Mouse (Mus musculus): ENCODE data around the gene Cbx1. TPM values are rescaled to one million over a fixed set of nuclear protein-coding genes. Genes with fewer than 3 reads are reported as not detected.
A peak's percentile ranks its signal among the peaks of the same experiment; 100 is the strongest.
"Not testable (repeated sequence)": the region's sequence is repeated elsewhere in the genome, so short reads cannot be mapped to it uniquely, and the experiment has no call there.

Cbx1 gene
- total RNA-seq, 1 experiment from 2014 or later = 54.0 TPM

GRCm38 (mm10) chr11:96829403-96829812 is 40.5 kb downstream of the Cbx1 start:
- ATAC-seq (replicated peaks; ENCODE audit: insufficient number of reproducible peaks, low FRiP score, low TSS enrichment, poor library complexity, severe bottlenecking) = peak; percentile 42

DNA sequence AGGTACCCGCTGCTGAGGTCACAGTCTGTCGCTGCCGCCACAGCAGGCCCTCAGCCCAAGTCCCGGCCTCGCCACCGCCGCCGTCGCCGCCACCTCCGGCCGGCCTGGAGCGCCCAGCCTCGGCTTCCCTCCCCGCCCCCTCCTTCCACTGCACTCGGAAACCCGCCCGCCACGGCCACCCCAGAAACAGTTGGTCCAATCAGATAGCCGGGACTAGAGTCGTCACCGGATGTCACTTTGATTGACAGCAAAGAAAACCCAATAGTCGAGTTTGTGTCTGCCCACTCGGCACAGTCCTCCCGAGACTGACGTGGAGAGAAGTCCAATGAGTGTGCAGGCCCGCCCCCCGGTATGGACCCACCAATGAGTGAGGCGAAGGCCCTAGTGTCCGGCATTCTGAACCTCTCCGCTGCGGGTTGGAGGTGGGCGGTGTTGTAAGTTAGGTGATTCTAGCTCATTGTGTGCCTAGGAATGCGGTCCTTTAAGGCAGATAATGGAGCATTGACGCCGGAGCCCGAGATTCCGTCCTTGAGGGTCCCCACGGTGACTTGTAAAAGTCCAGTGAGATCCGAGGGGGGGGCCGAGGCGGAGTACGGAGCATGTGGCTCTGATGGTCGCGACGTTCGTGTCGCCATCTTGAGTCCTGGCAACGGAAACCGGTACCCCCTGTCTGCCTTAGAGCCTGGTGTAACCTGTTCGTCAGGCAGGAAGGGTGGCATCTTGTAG is 41.0 kb downstream of the Cbx1 start, which contains the start of gene Nfe2l1:
Nfe2l1 (minus strand) TSS at position 156 of the 726 bp plus-strand sequence.
- ATAC-seq (replicated peaks; ENCODE audit: insufficient number of reproducible peaks, low FRiP score, low TSS enrichment, poor library complexity, severe bottlenecking) = peak; percentile 97

DNA sequence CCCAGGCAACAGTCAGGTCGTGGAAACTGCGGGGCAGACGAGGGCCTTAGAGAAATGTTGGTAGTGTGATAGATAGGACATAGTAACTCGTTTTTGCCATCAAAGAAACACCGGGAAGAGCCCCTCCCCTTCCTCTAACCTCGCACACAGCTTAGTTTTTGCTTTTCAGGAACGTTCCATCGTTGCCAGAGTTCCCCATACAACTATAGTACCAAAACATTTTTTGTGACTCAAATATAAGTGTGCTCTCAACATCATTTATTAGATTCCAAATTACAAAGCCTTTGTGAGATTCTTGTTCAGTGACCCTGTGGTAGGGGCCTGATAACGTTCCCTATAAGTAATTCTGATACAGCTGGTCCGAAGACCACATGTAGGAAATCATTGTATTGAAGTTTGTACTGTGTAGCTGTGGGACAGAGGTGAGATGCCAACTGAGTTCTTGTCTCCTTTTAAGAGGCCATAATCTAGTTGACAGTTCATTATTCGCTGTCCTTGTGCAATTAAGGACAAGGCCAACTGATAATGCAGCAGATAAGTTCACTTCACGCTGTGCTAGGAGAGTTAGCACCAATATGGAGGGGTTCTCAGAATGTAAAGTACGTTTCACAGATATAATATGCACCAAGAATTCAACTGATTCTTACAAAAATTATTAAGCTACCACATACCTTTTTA is 41.8 kb downstream of the Cbx1 start:
- ATAC-seq (replicated peaks; ENCODE audit: insufficient number of reproducible peaks, low FRiP score, low TSS enrichment, poor library complexity, severe bottlenecking) = no peak

DNA sequence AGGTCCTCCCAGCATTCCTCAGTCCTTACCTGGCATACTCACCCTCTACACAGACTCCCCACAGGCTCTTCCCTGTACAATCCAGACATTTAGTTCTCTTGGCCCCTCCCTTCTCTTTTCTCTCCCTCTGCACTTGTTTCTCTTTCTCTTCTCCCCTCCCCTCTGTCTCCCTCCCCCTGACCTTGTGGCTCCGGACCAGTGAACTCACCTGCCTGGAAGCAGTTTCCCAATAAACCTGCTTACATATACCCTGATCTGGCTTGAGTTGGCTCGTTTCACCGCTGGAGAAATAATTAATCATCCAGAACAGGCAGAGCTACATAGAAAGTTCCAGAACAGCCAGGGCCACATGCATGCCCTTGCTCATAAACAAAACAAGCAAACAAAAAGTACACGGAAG is 42.6 kb downstream of the Cbx1 start:
- no peak for ATAC-seq (replicated peaks; ENCODE audit: insufficient number of reproducible peaks, low FRiP score, low TSS enrichment, poor library complexity, severe bottlenecking)

DNA sequence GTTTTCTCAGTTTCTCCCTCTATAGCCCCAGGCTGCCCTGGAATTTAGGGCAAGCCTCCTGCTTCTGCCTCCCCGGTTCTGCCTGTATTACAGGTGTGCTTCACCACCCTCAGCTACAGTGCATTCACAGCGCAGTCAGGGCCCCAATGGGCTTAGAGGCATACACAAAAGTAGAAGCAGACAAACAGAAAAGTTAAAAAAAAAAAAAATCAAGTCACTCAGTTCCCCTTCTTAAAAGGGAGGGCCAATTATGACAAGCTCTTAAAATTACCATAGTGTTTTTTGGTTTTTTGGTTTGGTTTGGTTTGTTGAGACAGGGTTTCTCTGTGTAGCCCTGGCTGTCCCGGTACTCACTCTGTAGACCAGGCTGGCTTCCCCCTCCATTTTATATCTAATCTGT is 43.6 kb downstream of the Cbx1 start:
- no peak for ATAC-seq (replicated peaks; ENCODE audit: insufficient number of reproducible peaks, low FRiP score, low TSS enrichment, poor library complexity, severe bottlenecking)

DNA sequence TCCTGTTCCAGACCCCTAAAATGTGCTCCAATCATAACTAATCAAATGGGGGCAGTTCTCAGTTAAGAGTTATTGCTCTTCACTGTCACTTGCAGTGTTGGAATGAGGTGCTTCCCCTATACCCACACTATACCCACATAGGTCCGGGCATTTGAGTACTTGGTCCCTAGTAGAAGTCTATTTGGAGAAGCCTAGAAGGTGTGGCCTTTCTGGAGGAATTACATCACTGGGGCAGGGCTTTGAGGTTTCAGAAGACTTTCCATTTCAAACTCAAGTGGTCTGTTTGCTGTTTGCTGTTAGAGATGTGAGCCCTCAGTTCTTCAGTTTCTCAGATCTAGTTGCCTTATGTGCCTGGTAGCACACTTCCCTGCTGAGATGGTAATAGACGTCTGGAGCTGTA is 44.0 kb downstream of the Cbx1 start:
- ATAC-seq (replicated peaks; ENCODE audit: insufficient number of reproducible peaks, low FRiP score, low TSS enrichment, poor library complexity, severe bottlenecking) = no peak

GRCm38 (mm10) chr11:96834127-96834526 is 45.2 kb downstream of the Cbx1 start:
- no peak for ATAC-seq (replicated peaks; ENCODE audit: insufficient number of reproducible peaks, low FRiP score, low TSS enrichment, poor library complexity, severe bottlenecking)

DNA sequence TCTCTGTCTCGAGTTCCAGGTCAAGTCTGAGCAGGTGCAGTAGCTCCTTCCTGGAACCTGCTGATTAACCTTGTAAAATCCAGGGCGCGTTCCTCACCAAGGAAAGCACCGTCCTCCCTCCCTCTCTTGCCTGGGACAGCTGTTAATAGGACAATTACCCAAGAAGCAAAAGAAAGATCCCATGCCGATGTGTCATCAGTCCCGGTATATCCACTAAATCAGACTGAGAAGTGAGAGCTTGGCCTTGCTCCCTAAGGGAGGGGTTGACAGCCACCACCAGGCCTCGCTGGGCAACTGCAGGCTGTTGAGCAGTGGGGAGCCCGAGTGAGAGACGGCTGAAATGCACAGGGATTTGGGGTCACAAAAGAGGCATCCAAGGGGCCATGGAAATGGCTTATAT is 48.4 kb downstream of the Cbx1 start:
- ATAC-seq (replicated peaks; ENCODE audit: insufficient number of reproducible peaks, low FRiP score, low TSS enrichment, poor library complexity, severe bottlenecking) = no peak; the same call in 1 of the 2 replicates

DNA sequence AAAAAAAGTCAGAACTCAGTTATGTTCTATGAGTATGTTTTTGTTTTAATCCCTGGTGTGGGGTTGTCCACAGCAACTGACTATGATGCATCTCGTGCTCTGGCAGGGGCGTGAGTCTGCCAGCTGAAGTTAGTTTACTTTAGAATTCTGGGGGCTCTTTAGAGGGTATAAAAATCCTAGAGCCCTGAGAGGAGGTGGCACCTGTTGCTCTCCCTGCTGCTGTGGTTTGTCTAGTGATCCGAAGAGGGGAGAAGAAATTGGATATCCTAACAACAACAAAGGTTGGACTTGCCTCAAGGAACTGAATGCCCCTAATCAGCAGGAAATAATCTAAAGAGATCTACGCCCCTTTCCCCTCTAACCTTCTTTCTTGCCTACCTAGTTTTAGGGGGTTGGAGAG is 49.4 kb downstream of the Cbx1 start:
- ATAC-seq (replicated peaks; ENCODE audit: insufficient number of reproducible peaks, low FRiP score, low TSS enrichment, poor library complexity, severe bottlenecking) = no peak

GRCm38 (mm10) chr11:96839428-96839827 is 50.5 kb downstream of the Cbx1 start:
- ATAC-seq (replicated peaks; ENCODE audit: insufficient number of reproducible peaks, low FRiP score, low TSS enrichment, poor library complexity, severe bottlenecking) = no peak

DNA sequence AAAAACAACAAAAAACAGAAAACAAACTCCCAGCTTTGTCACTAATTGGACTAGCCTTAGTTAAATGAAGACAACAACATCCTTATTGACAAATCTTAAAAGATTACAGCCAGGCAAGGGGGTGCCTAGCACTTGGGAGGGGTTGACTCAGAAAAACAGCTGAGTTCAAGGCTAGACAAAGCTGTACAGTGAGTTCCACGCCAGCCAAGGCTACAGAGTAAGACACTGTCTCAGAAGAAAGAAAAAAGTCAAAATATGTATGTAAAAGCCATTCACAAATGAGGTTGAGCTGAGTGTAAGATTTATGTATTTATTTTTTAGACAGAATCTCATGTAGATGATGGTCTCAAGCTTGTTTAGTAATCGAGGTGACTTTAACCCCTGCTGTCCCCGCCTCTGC is 51.0 kb downstream of the Cbx1 start:
- ATAC-seq (replicated peaks; ENCODE audit: insufficient number of reproducible peaks, low FRiP score, low TSS enrichment, poor library complexity, severe bottlenecking) = no peak

DNA sequence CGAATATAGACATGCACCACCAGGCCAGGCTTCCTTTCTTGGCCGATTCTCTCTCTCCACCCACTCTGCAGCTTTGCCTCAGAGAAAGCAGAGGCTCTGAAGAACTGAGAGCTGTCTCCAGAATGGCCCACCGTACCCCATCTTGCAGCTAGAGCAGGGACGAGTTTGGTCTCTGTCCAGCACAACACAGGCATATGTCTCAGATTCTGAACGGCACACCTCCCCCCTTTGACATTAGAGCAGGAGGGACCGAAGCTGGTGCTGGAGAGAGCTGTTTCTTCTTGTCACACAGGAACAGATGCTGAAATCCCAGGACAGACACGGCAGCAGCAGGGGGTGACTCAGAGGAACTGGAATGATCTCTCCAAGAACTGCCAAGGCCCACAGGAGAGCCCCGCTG is 51.4 kb downstream of the Cbx1 start:
- no peak for ATAC-seq (replicated peaks; ENCODE audit: insufficient number of reproducible peaks, low FRiP score, low TSS enrichment, poor library complexity, severe bottlenecking)

GRCm38 (mm10) chr11:96843627-96844026 is 54.7 kb downstream of the Cbx1 start:
- ATAC-seq (replicated peaks; ENCODE audit: insufficient number of reproducible peaks, low FRiP score, low TSS enrichment, poor library complexity, severe bottlenecking) = no peak

- no peak for ATAC-seq (replicated peaks; ENCODE audit: insufficient number of reproducible peaks, low FRiP score, low TSS enrichment, poor library complexity, severe bottlenecking)
Observed at GRCm38 (mm10) chr11:96847240-96847639, 58.3 kb downstream of the Cbx1 start.

DNA sequence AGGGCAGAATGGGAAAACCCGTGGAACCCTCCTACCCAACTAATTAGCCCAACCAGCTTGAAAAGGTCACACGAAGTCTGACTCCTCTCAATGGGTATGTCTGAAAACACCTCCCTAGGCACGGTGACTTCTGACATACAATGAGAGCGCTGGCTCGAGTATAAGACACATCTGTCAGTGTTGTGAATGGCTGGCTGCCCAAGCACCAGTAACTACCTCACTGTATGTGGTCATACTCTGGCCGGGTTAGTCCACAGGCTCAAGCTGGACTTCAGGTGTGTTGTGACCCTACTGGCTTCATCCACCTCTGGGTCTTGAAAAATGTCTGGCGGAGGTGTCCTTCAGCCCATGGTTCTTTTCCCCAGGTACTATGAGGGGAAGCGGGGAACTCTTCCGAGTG is 59.8 kb downstream of the Cbx1 start:
- no peak for ATAC-seq (replicated peaks; ENCODE audit: insufficient number of reproducible peaks, low FRiP score, low TSS enrichment, poor library complexity, severe bottlenecking)

- ATAC-seq (replicated peaks; ENCODE audit: insufficient number of reproducible peaks, low FRiP score, low TSS enrichment, poor library complexity, severe bottlenecking) = not testable (repeated sequence)
Observed at GRCm38 (mm10) chr11:96849145-96849544, 60.2 kb downstream of the Cbx1 start.

DNA sequence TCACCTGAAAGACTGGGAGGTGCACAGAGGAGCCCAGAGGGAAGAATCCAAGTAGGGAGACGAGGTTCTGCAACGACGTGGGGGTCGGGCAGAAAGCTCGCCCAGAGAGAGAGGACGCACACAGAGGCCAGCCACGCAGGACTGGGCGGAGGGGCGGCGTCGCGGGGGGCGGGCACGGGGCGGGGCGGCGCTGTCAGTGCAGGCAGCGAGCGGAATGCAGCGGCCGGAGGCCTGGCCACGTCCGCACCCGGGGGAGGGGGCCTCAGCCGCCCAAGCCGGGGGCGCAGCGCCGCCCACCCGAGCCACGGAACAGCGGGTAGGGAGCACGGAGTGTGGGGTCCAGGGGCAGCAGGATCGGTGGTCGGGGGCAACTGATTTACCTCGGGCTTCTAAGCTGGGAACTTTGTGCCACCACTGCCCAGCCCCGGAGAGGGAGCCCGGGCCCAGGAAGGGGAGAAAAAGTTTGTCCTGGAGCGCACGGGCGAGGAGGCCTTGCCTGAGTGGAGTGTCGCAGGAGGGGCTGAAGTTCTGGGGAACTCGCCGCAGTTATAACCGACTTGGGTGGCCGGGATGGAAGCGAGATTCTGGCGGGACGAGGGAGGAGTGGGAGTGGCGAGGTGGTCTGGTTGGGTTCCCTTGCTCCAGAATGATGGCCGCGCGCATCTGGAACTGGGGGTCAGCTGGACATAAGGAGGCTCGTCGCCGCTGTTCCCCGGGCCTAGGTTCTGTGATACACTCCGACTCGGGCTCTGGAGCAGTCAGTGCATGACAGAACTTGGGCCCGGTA is 60.9 kb downstream of the Cbx1 start, which contains the start of gene Copz2:
Copz2 (plus strand) TSS at position 190 of the 787 bp plus-strand sequence.
- 0 out of 2 replicates have a peak, but pooled peaks have one; percentile 22 for ATAC-seq (replicated peaks; ENCODE audit: insufficient number of reproducible peaks, low FRiP score, low TSS enrichment, poor library complexity, severe bottlenecking)

GRCm38 (mm10) chr11:96857446-96857845 is 68.5 kb downstream of the Cbx1 start:
- ATAC-seq (replicated peaks; ENCODE audit: insufficient number of reproducible peaks, low FRiP score, low TSS enrichment, poor library complexity, severe bottlenecking) = no peak
